Mouse (Mus musculus) embryonic facial prominence, embryonic 12.5 days (tissue): ENCODE measurements at regions not wholly inside any gene's neighbourhood (a gene's known extent, or its start where the extent isn't known, plus 50 kb on each side); places are given as distances from the start of the nearest gene placed in this dataset.

Experiments used
- ATAC-seq: fragments of 200-750 bp; cut with Nextera tagmentation; 2 replicates; pipeline ENCODE4 v1.8.0; 2017; ENCODE audit not compliant: insufficient number of reproducible peaks, insufficient read depth, low FRiP score, low TSS enrichment
- H3K27ac ChIP-seq: fragments of 300-500 bp; sonication (generic); 2 replicates; pipeline ENCODE4 v1.5.1; 2016; ENCODE audit warnings: mild to moderate bottlenecking
- H3K27me3 ChIP-seq: fragments of 300-500 bp; sonication (generic); 2 replicates; pipeline ENCODE4 v1.6.1; 2016; ENCODE audit warnings: mild to moderate bottlenecking, moderate library complexity
- H3K36me3 ChIP-seq: fragments of 300-500 bp; sonication (generic); 2 replicates; pipeline ENCODE4 v1.6.1; 2016; ENCODE audit warnings: mild to moderate bottlenecking
- H3K4me1 ChIP-seq: fragments of 300-500 bp; sonication (generic); 2 replicates; pipeline ENCODE4 v1.6.1; 2016
- H3K4me2 ChIP-seq: fragments of 300-500 bp; sonication (generic); replicated peaks from 2 replicates; pipeline ENCODE4 v1.6.1; 2016; ENCODE audit warnings: mild to moderate bottlenecking, moderate library complexity
- H3K4me3 ChIP-seq: fragments of 300-500 bp; sonication (generic); 2 replicates; pipeline ENCODE4 v1.5.1; 2016; ENCODE audit warnings: mild to moderate bottlenecking
- H3K9ac ChIP-seq: fragments of 300-500 bp; sonication (generic); 2 replicates; pipeline ENCODE4 v1.6.1; 2016; ENCODE audit warnings: mild to moderate bottlenecking, moderate library complexity
- H3K9me3 ChIP-seq: fragments of 300-500 bp; sonication (generic); 2 replicates; pipeline ENCODE4 v1.6.1; 2016; ENCODE audit warnings: mild to moderate bottlenecking, moderate library complexity
- WGBS: fragments of 180-500 bp; shearing (Covaris S2); methylation state at CpG from one replicate; pipeline ENCODE4 v1.1.7; 2016; 5-methylcytosine and 5-hydroxymethylcytosine counted together

DNA sequence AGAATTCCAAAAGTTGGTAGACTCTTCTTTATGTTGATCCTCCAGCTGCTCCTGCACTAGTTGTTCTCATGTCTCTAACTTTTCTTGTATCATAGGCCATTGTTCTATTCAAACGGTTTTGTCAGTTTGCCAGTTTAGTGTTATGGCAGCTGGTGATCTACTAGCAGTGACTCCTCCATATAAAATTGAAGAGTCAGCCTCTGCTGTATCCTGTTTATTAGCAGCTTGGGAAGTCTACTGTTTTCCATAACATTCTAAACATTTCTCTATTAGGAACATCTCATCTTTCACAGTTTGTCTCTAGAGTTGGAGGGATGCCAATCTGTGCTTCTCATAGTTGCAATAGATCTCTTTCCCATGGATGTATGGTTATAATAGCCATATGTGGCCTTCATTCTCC, 58.6 kb downstream of the Drd1 start:
- H3K4me2 ChIP-seq = no peak overlapping the region
- no peak overlapping the region for H3K27ac ChIP-seq
- WGBS = 71% methylated on average over 1 of the region's 1 CpGs
- no peaks in the 10 kb centered on the region for H3K27me3 ChIP-seq
- H3K36me3 ChIP-seq = no peaks in the 10 kb centered on the region
- H3K9me3 ChIP-seq = no peaks in the 10 kb centered on the region
- ATAC-seq = no peak
- no peak overlapping the region for H3K9ac ChIP-seq
- H3K4me1 ChIP-seq = 0 out of 2 replicates have a peak, but pooled peaks cover 6% of the 10 kb centered on the region
- no peak overlapping the region for H3K4me3 ChIP-seq

DNA sequence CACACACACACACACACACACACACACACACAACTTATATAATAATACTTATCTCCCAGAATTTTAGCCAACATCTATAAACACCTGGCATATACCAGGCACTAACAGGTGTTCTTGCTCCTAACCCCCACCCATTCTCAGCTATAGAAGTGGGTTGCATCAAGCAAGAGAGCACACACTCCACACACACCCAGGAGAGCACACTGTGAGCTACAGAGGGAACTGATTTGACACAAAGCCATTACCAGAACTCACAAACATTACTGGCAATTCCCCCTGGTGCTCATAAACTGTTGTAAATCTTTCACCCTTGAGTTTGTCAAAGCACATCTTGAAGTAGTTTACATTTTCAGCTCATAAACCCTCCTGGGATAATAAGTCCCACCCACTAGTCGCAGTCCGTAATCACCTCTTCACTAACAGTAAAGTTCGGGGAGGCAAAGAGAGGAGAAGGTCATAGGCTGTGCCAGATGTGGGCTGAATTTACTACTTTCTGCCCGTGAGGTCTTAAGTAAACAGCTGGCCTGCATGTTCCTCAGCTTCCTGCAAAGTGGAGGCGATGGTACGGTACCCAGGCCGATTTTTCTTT, 62.5 kb downstream of the Drd1 start:
- 41% methylated on average over 7 of the region's 7 CpGs for WGBS
- Histone ChIP-seq H3K27ac (no peak overlapping the region), H3K9me3 (no peaks in the 10 kb centered on the region), H3K4me2 (no peak overlapping the region), H3K9ac (no peak overlapping the region), H3K27me3 (no peaks in the 10 kb centered on the region), H3K4me3 (no peak overlapping the region), H3K36me3 (no peaks in the 10 kb centered on the region), H3K4me1 (0 out of 2 replicates have a peak, but pooled peaks cover 6% of the 10 kb centered on the region)
- ATAC-seq = no peak

DNA sequence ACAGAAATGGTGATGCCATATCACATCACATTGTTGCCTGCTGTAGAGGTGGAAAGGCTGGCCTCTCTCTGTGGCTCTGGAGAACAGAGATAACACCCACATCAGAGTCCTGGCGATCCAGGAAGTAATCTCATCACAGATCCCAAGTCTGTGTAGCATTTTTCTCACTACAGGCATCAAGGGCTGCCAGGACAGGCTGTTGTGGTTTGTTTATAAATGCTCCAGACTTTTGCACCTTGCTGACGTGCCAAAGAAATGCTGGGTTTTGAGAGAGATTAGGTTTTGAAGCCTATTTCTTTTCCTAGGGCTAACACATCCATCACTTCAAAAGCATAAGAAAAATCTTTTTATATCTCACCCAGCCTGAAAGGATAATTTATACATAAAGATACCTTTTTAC, 76.3 kb downstream of the Drd1 start:
- 59% methylated on average over 2 of the region's 2 CpGs for WGBS
- Histone ChIP-seq H3K9ac (no peak overlapping the region), H3K9me3 (no peaks in the 10 kb centered on the region), H3K36me3 (no peaks in the 10 kb centered on the region), H3K4me1 (no peaks in the 10 kb centered on the region), H3K27ac (no peak overlapping the region), H3K4me3 (no peak overlapping the region), H3K4me2 (no peak overlapping the region), H3K27me3 (no peaks in the 10 kb centered on the region)
- ATAC-seq = no peak

DNA sequence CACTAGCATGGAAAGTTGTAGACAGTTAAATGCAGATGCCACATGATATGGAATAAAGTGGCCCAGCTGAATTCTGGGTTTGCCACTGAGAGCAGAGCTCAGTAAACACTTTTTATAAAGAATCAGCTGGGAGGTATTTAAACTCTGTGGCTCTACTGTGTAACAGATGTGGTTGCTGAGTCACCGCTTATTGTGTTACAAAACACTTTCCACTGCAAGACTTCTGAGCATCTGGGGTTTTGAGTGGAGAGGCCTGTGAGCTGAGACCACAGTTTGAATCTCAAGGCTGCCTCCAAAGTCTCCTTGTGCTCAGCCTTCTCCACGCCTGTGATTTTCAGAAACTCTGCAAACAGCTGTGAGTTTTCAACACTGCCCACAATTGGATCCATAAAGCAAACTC, 86.1 kb downstream of the Drd1 start:
- Histone ChIP-seq H3K27me3 (no peaks in the 10 kb centered on the region), H3K4me1 (no peaks in the 10 kb centered on the region), H3K36me3 (no peaks in the 10 kb centered on the region), H3K9me3 (peaks cover 12% of the 10 kb centered on the region; the same call in 1 of the 2 replicates), H3K4me2 (no peak overlapping the region), H3K4me3 (no peak overlapping the region), H3K27ac (no peak overlapping the region), H3K9ac (no peak overlapping the region)
- ATAC-seq = no peak
- 63% methylated on average over 2 of the region's 2 CpGs for whole genome bisulfite sequencing

DNA sequence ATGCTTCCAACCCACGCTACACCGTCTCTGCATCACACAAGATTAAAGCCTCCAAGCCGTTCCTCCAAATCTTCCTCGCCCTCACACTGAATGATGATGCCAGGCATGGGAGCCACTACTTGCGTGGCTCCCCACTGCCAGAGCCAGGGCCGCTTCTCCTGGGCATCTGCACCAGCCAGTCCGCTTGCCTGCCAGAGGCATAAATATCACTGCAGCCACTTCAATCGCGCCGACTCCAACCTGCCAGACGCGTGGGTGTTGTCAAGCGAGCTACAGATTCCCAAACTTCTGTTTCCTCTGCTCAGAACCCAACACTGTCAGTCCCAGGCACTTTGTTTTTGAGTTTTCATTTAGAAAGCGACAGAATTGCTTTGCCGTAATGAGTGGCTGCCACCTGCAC, 99.3 kb downstream of the Drd1 start:
- no peaks in the 10 kb centered on the region for H3K4me1 ChIP-seq
- H3K9me3 ChIP-seq = no peaks in the 10 kb centered on the region
- no peak for ATAC-seq
- H3K4me2 ChIP-seq = no peak overlapping the region
- WGBS = 92% methylated on average over 15 of the region's 15 CpGs
- no peak overlapping the region for H3K9ac ChIP-seq
- no peaks in the 10 kb centered on the region for H3K27me3 ChIP-seq
- H3K36me3 ChIP-seq = no peaks in the 10 kb centered on the region
- H3K4me3 ChIP-seq = no peak overlapping the region
- no peak overlapping the region for H3K27ac ChIP-seq

DNA sequence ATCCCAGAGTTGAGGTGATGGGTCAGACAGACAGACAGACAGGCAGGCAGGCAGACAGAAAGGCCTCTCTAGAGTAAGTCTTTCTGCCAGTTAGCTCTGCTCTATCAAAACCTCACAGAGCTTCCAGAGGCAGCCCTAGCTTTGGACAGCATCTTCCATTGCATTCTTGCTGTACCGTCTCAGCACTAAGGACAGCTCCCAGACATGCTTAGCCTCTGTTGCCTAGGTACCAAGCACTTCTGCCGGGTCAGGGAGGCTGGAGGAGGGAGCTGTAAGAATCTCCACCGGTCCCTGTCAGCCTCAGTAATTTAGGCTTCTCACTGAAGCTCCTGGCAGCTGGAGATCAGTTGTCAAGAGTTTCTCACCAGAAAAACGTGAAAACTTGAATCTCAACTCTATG, 107.4 kb downstream of the Drd1 start:
- H3K27me3 ChIP-seq = no peaks in the 10 kb centered on the region
- H3K4me1 ChIP-seq = no peaks in the 10 kb centered on the region
- no peak overlapping the region for H3K4me2 ChIP-seq
- no peak for ATAC-seq
- no peaks in the 10 kb centered on the region for H3K36me3 ChIP-seq
- no peak overlapping the region for H3K27ac ChIP-seq
- no peak overlapping the region for H3K4me3 ChIP-seq
- H3K9me3 ChIP-seq = no peaks in the 10 kb centered on the region
- H3K9ac ChIP-seq = no peak overlapping the region
- 5% methylated on average over 4 of the region's 4 CpGs for WGBS

DNA sequence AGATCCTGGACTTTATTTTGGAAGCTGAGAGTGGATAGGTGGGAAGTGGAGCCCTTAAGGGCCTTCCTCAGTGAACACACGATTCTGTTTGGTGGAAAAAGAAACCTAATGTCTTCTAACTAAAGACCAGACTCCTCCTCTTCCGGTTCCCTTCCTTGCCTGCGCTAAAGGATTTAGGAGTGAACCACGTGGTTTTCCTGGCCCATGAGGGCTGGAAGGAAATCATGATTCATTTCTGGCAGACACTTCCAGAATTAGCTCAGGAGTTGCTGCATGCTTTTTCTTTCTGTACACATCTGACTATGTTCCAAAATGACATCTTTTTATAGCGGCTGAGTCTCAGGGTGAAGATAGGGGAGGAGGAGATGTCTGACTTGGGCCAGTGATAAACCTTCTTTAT, 109.8 kb downstream of the Drd1 start:
- Histone ChIP-seq H3K27me3 (no peaks in the 10 kb centered on the region), H3K36me3 (no peaks in the 10 kb centered on the region), H3K9me3 (no peaks in the 10 kb centered on the region), H3K4me2 (no peak overlapping the region), H3K4me1 (no peaks in the 10 kb centered on the region), H3K9ac (no peak overlapping the region), H3K4me3 (no peak overlapping the region), H3K27ac (no peak overlapping the region)
- WGBS = 74% methylated on average over 5 of the region's 5 CpGs
- no peak for ATAC-seq

DNA sequence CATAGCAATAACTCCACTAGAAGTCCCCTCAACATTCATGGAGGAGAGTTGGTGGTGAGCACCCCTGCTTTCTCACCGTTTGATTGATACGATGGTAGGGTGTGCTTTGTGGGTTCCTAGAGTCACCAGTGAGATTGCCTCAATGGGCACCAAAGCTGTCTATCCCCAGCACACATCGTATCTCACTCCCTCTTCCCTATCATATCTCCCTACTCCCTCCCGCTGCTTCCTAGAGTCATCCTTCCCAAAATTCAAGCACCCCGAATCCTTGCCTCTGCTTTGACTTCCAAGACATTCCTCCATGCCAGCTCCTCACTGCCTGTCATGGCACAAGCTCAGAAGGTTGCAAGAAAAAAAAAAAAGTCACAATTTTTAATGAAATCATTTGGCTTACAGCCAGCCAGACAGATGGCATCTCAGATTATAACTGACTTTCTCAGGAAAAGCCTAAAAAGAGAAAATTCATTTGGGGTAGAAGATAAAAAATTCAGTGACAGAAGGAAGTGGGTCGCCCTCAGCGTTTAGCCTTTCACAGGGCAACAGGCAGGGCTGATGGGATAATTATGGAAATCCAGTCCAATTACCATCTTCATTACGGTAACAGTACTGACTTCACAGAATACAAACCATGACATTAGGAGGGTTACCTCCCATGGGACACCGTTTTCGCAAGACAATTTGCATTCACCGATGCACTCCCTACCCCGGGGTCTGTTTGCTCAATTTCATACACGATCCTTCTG, 114.3 kb downstream of the Drd1 start:
- Histone ChIP-seq H3K27me3 (no peaks in the 10 kb centered on the region), H3K27ac (no peak overlapping the region), H3K36me3 (no peaks in the 10 kb centered on the region), H3K4me2 (no peak overlapping the region), H3K9me3 (no peaks in the 10 kb centered on the region), H3K4me3 (no peak overlapping the region), H3K4me1 (no peaks in the 10 kb centered on the region), H3K9ac (no peak overlapping the region)
- no peak for ATAC-seq
- WGBS = 68% methylated on average over 13 of the region's 13 CpGs

DNA sequence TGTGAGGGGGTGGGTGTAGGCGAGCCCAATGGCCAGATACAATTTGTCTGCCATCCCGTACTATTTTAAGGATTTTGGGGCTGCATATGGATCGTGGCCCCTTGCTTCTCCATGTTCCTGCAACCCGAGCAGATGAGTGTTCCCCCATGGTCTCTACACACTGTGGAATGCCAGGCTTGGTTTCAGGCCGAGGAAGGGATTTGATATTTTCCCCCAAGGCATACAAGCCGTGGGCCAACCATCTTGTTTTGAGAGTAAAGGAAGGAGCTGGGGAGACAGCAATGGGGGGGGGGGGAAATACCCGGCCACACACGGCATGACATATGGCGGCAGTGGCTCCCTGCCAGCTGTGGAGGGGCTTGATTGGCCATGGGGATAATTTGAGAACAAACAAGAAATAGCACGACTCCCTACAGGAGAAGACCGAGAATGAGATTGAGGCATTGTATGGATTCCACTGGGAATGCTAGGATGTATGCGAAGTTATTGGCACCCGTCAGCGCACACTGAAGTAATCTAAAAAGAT, 120.3 kb downstream of the Drd1 start:
- Histone ChIP-seq H3K4me2 (no peak overlapping the region), H3K27me3 (no peaks in the 10 kb centered on the region), H3K4me1 (no peaks in the 10 kb centered on the region), H3K9ac (no peak overlapping the region), H3K9me3 (no peaks in the 10 kb centered on the region), H3K27ac (no peak overlapping the region), H3K36me3 (no peaks in the 10 kb centered on the region), H3K4me3 (no peak overlapping the region)
- ATAC-seq = no peak
- 77% methylated on average over 14 of the region's 14 CpGs for WGBS

DNA sequence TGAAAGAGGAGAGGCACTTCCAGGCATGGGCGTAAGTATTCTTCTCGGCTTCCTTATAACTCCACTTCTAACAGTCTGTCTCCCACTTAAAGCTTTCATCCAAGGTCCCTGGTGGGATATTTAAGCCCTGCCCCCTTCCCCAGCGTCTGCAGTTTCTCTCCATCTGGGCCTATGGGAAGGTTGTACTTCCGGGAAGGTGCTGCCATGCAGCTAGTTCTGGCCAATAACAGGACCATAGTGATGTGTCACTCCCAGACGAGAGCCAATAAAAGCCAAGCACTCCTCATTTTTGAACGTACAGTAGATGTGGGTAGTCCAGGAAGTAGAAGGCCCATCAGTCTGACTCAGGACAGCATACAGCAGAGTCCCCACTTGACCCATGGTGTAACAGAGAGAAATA, 121.0 kb downstream of the Drd1 start:
- Histone ChIP-seq H3K27me3 (no peaks in the 10 kb centered on the region), H3K27ac (no peak overlapping the region), H3K9me3 (no peaks in the 10 kb centered on the region), H3K4me1 (no peaks in the 10 kb centered on the region), H3K4me3 (no peak overlapping the region), H3K9ac (no peak overlapping the region), H3K4me2 (no peak overlapping the region), H3K36me3 (no peaks in the 10 kb centered on the region)
- no peak for ATAC-seq
- 79% methylated on average over 6 of the region's 6 CpGs for whole genome bisulfite sequencing

DNA sequence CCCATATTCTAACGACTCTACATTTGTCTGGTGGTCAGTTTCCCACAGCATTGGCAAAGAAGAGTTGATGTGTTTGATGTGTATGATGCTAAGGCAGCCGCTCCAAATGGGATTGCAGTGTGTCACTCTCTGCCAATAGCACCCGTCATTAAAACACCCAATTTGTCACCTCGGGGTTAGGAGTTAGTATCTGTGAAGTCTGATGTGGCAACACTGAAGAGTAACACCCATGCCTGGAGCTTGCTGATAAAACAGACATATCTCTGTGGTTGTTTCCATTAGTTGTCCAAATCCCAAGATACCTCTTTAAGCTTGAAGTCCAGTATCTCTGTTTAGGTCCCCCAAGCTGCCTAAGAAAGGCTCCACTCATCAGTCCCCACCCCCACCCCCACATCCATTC, 129.4 kb downstream of the Drd1 start:
- Histone ChIP-seq H3K9me3 (no peaks in the 10 kb centered on the region), H3K27ac (no peak overlapping the region), H3K27me3 (no peaks in the 10 kb centered on the region), H3K4me1 (no peaks in the 10 kb centered on the region), H3K4me2 (no peak overlapping the region), H3K36me3 (no peaks in the 10 kb centered on the region), H3K9ac (no peak overlapping the region), H3K4me3 (no peak overlapping the region)
- no peak for ATAC-seq
- WGBS = 87% methylated on average over 4 of the region's 4 CpGs

DNA sequence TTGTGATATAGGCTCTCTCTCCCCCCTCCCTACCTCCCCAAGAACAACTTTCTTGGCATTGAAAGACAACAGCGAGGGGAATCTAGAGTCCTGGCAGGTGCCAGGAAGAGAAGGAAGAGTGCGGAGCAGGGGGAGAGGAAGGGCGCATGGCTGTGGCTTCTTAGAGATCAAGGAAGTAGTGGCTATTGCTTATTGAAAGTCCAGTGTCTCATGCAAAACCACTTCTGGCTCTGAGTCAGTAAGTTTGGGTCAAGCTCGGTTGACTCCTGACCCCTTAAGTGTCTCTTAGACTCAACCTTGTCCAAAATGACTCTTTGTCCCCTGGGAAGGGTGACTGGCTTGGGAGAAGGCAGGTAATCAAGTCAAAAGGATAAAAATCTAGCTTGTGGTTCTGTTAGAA, 131.1 kb downstream of the Drd1 start:
- Histone ChIP-seq H3K27me3 (no peaks in the 10 kb centered on the region), H3K9me3 (no peaks in the 10 kb centered on the region), H3K4me1 (no peaks in the 10 kb centered on the region), H3K4me2 (no peak overlapping the region), H3K4me3 (no peak overlapping the region), H3K9ac (no peak overlapping the region), H3K27ac (no peak overlapping the region), H3K36me3 (no peaks in the 10 kb centered on the region)
- 85% methylated on average over 4 of the region's 4 CpGs for WGBS
- no peak for ATAC-seq
